Mouse (Mus musculus): ENCODE measurements at regions not wholly inside any gene's neighbourhood (a gene's known extent, or its start where the extent isn't known, plus 50 kb on each side); places are given as distances from the start of the nearest gene placed in this dataset.

DNA sequence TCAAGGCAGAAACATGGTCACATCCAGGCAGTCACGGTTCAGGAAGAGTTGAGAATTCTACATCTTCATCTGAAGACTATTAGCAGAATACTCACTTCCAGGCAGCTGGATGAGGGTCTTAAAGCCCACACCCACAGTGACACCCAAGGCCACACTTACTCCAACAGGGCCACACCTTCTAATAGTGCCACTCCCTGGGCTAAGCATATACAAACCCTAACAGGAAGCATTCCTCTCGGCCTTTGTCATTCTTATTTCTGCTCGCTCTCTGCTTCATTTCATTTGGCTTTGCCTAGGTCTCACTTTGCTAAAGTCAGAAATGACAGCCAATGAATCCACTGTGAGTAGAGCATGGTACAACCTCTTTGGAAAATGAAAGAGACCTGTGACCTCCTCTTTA is 100.4 kb upstream of the Zfp648 start:
- POLR2A ChIA-PET = interaction anchor here in 2 of 4 experiments (0.6 to 1.9 kb wide), 4 partner anchors 17 to 159 kb away, joined by 3 to 6 read pairs (median 4); no protein-coding TSS in a partner anchor

GRCm38 (mm10) chr1:154101433-154101832 is 99.6 kb upstream of the Zfp648 start:
- POLR2A ChIA-PET = interaction anchor here in 2 of 4 experiments (0.8 to 1.9 kb wide), 3 partner anchors 16 to 21 kb away, joined by 4 to 6 read pairs (median 5); no protein-coding TSS in a partner anchor
- CTCF ChIA-PET = interaction anchor here in 1 of 4 experiments (1.0 kb wide), 1 partner anchor 17 kb away, joined by 3 read pairs; no protein-coding TSS in a partner anchor

More for the DNA sequence above, 100.4 kb upstream of the Zfp648 start:
- CTCF ChIA-PET = interaction anchor here in 2 of 4 experiments (0.6 to 1.2 kb wide), 2 partner anchors 18 to 103 kb away, joined by 3 to 4 read pairs; no protein-coding TSS in a partner anchor

DNA sequence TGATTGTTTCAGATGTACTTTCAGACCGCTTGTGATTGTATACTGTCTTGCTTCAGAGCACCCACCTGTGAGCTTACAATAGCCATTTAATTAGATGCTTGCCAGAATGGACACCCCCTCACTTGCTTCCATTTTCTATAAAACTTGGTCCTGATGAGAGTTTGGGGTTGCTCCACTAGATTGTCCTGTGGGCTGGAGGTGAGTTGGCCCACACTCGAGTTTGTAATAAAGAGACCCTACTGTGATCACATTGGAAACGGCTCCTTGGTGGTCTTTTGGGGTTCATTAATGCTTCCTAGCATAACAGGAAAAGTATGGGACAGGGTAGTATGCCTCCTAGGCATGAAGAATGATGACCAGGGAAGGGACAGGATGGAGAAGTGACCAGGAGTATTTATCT is 98.8 kb upstream of the Zfp648 start:
- POLR2A ChIA-PET = interaction anchor here in 1 of 4 experiments (0.8 kb wide), 1 partner anchor 17 kb away, joined by 4 read pairs; no protein-coding TSS in a partner anchor
- CTCF ChIA-PET = interaction anchor here in 1 of 4 experiments (1.0 kb wide), 1 partner anchor 17 kb away, joined by 3 read pairs; no protein-coding TSS in a partner anchor

GRCm38 (mm10) chr1:154102871-154103596 is 98.0 kb upstream of the Zfp648 start:
- ChIA-PET POLR2A (no interaction called here), CTCF (interaction anchor here in 1 of 4 experiments (1.4 kb wide), 1 partner anchor 15 kb away, joined by 6 read pairs; no protein-coding TSS in a partner anchor)

GRCm38 (mm10) chr1:154103597-154103923 is 97.4 kb upstream of the Zfp648 start:
- POLR2A ChIA-PET = no interaction called here
- CTCF ChIA-PET = interaction anchor here in 1 of 4 experiments (1.4 kb wide), 1 partner anchor 15 kb away, joined by 6 read pairs; no protein-coding TSS in a partner anchor

DNA sequence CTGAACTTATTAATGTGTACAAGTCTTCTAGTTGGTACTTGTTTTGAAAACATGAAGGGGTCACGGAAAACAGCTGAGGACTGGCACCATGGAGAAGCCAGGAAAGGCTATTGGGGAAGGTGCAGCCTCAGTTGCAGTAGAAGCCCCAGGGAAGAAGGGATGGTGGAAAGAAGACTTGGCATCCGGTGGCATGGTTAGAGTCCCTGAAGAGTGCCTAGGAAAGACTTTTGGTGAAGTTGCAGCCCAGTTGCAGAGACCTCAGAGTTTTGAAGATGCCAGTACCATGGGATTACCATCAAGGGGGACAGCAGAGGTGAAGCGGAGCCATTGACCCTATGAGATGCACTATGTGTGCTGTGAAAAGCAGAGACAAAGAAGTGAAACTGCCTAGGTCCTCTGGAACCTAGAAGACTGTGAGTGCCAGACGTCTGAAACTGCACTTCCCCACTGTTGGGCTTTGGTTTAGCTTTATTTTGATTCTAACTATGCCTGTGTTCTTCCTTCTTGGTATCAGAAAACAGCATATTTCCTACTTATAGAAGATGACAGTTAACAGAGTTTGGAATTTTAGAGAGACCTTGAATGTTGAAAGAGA is 96.9 kb upstream of the Zfp648 start:
- ChIA-PET CTCF (interaction anchor here in 1 of 4 experiments (1.4 kb wide), 1 partner anchor 14 kb away, joined by 6 read pairs; no protein-coding TSS in a partner anchor), POLR2A (interaction anchor here in 1 of 4 experiments (0.6 kb wide), 1 partner anchor 205 kb away, joined by 3 read pairs; the partner anchor contains the start of gene Glul)

DNA sequence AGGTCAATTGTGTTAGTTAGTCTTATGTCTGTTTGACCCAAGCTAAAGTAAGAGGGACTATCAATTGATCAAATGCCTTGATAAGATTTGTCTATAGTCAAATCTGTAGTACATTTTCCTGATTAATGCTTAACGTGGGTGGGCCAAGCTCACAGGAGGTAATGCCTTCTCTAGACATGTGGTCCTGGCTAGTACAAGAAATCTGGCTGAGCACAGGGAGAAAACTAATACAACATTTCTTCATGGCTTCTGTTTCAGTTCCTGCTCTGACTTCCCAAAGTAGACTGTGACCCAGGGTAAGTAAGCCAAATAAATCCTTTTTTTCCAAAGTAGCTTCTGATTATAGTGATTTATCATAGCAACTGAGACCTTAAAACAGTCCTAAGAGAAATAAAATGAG is 96.2 kb upstream of the Zfp648 start:
- ChIA-PET CTCF (no interaction called here), POLR2A (interaction anchor here in 1 of 4 experiments (0.5 to 0.6 kb wide), 2 partner anchors 204 to 205 kb away, joined by 3 read pairs; partner anchors contain the start of gene Glul)

DNA sequence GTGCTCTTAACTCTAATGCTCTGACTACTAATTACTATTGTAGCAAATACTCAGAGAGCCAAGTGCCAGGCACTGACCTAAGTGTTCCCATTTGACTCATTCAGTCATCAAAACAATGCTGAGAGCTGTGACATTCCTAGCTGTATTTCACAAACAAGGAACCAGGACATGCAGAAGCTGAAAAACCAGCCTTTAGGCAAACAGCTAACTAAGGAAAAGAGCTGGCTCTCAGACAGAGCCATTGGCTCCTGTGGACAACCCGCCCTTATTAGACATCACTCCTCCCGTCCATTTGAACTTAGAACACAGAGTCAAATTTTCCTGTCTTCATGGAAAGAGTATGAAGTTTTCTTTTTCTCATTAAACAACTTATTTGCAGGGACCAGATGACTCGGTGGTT is 88.5 kb upstream of the Zfp648 start:
- ChIA-PET POLR2A (interaction anchor here in 1 of 4 experiments (1.1 kb wide), 1 partner anchor 213 kb away, joined by 5 read pairs; the partner anchor contains the start of genes Glul and Teddm2), CTCF (interaction anchor here in 1 of 4 experiments (0.8 kb wide), 1 partner anchor 17 kb away, joined by 3 read pairs; no protein-coding TSS in a partner anchor)

DNA sequence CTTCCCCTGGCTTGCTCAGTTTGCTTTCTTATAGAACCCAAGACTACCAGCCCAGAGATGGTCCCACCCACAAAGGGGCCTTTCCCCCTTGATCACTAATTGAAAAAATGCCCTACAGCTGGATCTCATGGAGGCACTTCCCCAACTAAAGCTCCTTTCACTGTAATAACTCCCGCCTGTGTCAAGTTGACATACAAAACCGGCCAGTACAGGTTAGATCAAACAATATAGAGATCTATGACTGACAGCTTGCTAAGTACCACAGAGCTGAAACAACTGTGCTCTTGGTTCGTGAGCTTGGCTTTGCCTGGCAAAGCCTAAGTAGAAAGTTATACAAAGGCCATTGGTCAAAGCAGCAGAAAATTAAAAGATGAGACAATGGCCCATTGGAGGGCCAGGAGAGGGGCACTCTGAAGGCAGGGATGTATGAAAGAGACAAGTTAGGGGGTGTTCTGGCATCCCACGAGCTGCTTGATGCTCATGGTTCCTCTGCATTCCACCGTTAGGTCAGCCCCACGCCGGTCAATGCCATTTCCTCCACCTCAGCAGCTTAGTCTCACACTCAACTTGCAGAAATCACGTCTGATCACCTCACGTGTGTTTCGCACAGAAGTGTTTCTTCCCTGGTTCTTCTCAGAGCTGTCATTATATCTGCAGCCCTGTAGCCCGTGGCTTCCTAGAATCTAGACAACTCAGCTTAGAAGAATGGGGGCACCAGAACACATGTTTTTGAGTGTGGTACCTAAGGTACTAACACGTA is 87.5 kb upstream of the Zfp648 start:
- CTCF ChIA-PET = interaction anchor here in 1 of 4 experiments (0.8 kb wide), 1 partner anchor 18 kb away, joined by 3 read pairs; no protein-coding TSS in a partner anchor
- POLR2A ChIA-PET = interaction anchor here in 2 of 4 experiments (0.8 to 1.1 kb wide), 4 partner anchors 18 to 214 kb away, joined by 3 to 5 read pairs (median 3); partner anchors contain the start of genes Glul (in 2 of the 2) and Teddm2 (in 1 of the 2)

- POLR2A ChIA-PET = interaction anchor here in 3 of 4 experiments (0.6 to 4.7 kb wide), 7 partner anchors 20 to 217 kb away, joined by 3 to 32 read pairs (median 6); partner anchors contain the start of genes Glul (in 3 of the 3) and Teddm2 (in 3 of the 3)
Observed at GRCm38 (mm10) chr1:154116188-154116710, 84.7 kb upstream of the Zfp648 start.

DNA sequence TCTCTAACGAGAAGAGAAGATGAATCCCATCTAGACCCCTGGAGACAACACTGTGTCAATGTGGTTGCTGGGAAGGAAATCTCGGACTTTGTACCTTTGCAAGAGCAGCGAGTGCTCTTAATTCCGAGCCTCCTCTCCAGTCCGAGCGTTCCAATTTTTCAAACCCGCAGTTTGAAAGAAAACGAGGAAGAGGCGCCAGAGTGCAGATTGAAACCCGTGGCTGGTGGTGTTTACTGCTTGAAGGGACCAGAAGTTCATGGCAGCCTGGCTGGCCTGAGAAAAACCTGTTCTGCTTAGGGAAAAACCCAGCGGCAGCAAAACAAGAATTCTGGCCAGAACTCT is 83.7 kb upstream of the Zfp648 start:
- POLR2A ChIA-PET = interaction anchor here in 3 of 4 experiments (0.6 to 4.7 kb wide), 12 partner anchors 17 to 332 kb away, joined by 3 to 32 read pairs (median 4); partner anchors contain the start of genes Glul (in 3 of the 3) and Teddm2 (in 3 of the 3)
- CTCF ChIA-PET = interaction anchor here (0.6 to 3.2 kb wide), 21 partner anchors 9 to 1916 kb away, joined by 3 to 36 read pairs (median 8); partner anchors contain the start of genes Glul (in 1 of the 4) and Teddm2 (in 1 of the 4)

More at GRCm38 (mm10) chr1:154116188-154116710, 84.7 kb upstream of the Zfp648 start:
- CTCF ChIA-PET = interaction anchor here in 3 of 4 experiments (1.1 to 2.9 kb wide), 3 partner anchors 20 to 221 kb away, joined by 4 to 36 read pairs (median 15); no protein-coding TSS in a partner anchor

GRCm38 (mm10) chr1:154117688-154118373 is 83.2 kb upstream of the Zfp648 start:
- ChIA-PET POLR2A (interaction anchor here in 3 of 4 experiments (0.5 to 4.7 kb wide), 17 partner anchors 17 to 1692 kb away, joined by 3 to 32 read pairs (median 4); partner anchors contain the start of genes Glul (in 3 of the 3) and Teddm2 (in 3 of the 3)), CTCF (interaction anchor here (0.5 to 3.2 kb wide), 40 partner anchors 8 to 1916 kb away, joined by 3 to 36 read pairs (median 5); partner anchors contain the start of genes Glul (in 2 of the 4) and Teddm2 (in 2 of the 4))

GRCm38 (mm10) chr1:154118374-154119004 is 82.5 kb upstream of the Zfp648 start:
- ChIA-PET CTCF (interaction anchor here (0.5 to 3.2 kb wide), 48 partner anchors 9 to 550 kb away, joined by 3 to 36 read pairs (median 5); partner anchors contain the start of genes Glul (in 3 of the 4) and Teddm2 (in 3 of the 4)), POLR2A (interaction anchor here (0.5 to 4.7 kb wide), 15 partner anchors 22 to 1692 kb away, joined by 3 to 32 read pairs (median 4); partner anchors contain the start of genes Glul (in 4 of the 4) and Teddm2 (in 4 of the 4))

DNA sequence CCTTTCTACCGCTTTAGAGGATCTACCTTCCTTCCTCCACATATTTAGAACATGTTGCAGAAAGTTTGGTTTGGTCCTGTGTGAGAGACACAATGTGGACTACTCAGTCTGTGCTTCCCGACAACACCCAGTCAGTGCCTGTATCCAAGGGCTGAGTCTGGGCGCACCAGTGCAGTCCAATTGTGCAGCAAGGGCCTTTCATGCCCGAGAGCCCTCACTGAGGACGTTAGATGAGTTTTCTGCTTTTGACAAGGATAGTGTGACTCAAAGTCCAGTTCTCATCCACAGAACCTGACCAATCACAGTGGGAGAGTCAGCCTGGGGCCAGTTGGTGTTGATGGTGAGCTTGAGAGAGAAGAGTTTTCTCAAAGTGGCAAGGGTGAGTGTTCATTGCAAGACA is 81.4 kb upstream of the Zfp648 start:
- POLR2A ChIA-PET = interaction anchor here in 3 of 4 experiments (0.6 to 4.7 kb wide), 4 partner anchors 39 to 714 kb away, joined by 3 to 32 read pairs (median 14); partner anchors contain the start of genes Glul (in 1 of the 3) and Teddm2 (in 1 of the 3)
- CTCF ChIA-PET = interaction anchor here in 3 of 4 experiments (0.7 to 3.2 kb wide), 5 partner anchors 8 to 250 kb away, joined by 3 to 35 read pairs (median 4); no protein-coding TSS in a partner anchor

- ChIA-PET POLR2A (interaction anchor here in 1 of 4 experiments (0.7 kb wide), 1 partner anchor 23 kb away, joined by 3 read pairs; no protein-coding TSS in a partner anchor), CTCF (no interaction called here)
Observed at GRCm38 (mm10) chr1:154120693-154121092, 80.3 kb upstream of the Zfp648 start.

GRCm38 (mm10) chr1:154124981-154125380 is 76.0 kb upstream of the Zfp648 start:
- ChIA-PET CTCF (no interaction called here), POLR2A (no interaction called here)
